In genomic region chr13:100954598-100955251, GRCm38 (mm10) we compare ENCODE assay signal across 12 mouse cellular contexts.
A peak's percentile ranks its signal among the peaks of the same experiment; 100 is the strongest.
DNase-seq lines count a peak whose midpoint lies in the region; TF ChIP-seq lines count a peak whose summit lies in the region.
"Had no signal": no experiment of that assay in that cellular context is flagged by ENCODE, and none has a peak within 500 bp of the region (broad histone marks: within the 10 kb centered on the region; RNA-seq: fewer than 3 reads in every experiment).

No protein-coding gene starts in this region.

- DNase-seq in layer of hippocampus, adult 8-10 months (ENCODE audit: low spot score in 2 of 2) = peak; percentile 20 to 35
- no peak for DNase-seq in layer of hippocampus, adult 9-10 months (ENCODE audit: low spot score)
- DNase-seq in brain, embryonic 14.5 days (ENCODE audit: low read depth) = peak; percentile 33
- peak; percentile 63 to 80 for DNase-seq in frontal cortex, postnatal 36 days (ENCODE audit: low spot score in 2 of 2)
- DNase-seq in right cerebral cortex, adult 2 months (ENCODE audit: low spot score in 2 of 2) = peak; percentile 59 to 70
- DNase-seq in gastrocnemius, adult 8-10 months (ENCODE audit: low spot score in 2 of 2) = no peak
- DNase-seq in kidney, adult 9 months = no peak
- DNase-seq in heart, postnatal 25 days (ENCODE audit: low spot score) = no peak
- DNase-seq: B cell, adult 2 months; cerebellum, adult 11 months; heart, adult 11 months; liver had no signal

- intact Hi-C loops in heart, postnatal 25 days (cut with DNase I) = no loop called here

- no peak for TF ChIP-seq POLR2A in brain, embryonic 14.5 days (IDR thresholded peaks at IDR 0.05; ENCODE audit: borderline replicate concordance, extremely low read depth, insufficient read depth, insufficient read length, poor library complexity, severe bottlenecking)

- TF ChIP-seq CTCF in brain, embryonic 14.5 days (IDR thresholded peaks at IDR 0.05; ENCODE audit: borderline replicate concordance, extremely low read depth, insufficient read depth, insufficient read length) = no peak

Comparison
In these comparisons a context has a peak if more than half of its experiments do, and no peak if none do; other contexts are left out.
1. DNase-seq: peak in layer of hippocampus, adult 8-10 months (2 of 2), brain, embryonic 14.5 days (single experiment), frontal cortex, postnatal 36 days (2 of 2) and right cerebral cortex, adult 2 months (2 of 2); none in layer of hippocampus, adult 9-10 months (single experiment), gastrocnemius, adult 8-10 months (0 of 2), kidney, adult 9 months (single experiment) and heart, postnatal 25 days (single experiment).